Mouse (Mus musculus) hindlimb bud, embryonic 11.5 days (tissue): ENCODE measurements around the gene Styx.
"Not testable (repeated sequence)": the region's sequence is repeated elsewhere in the genome, so short reads cannot be mapped to it uniquely, and the experiment has no call there.

ENCODE experiments used
- DNase-seq: peaks from one replicate; pipeline ENCODE4 v3.0.0-alpha.2; 2012; ENCODE audit warnings: low read depth, low spot score; ENCODE audit errors: extremely low spot score

Styx gene

GRCm38 (mm10) chr14:45364211-45365195 is 13.6 kb downstream of the Styx start:
- no peak for DNase-seq

- DNase-seq: no peak
These were observed 14.3 kb downstream of the Styx start for GRCm38 (mm10) chr14:45365196-45365587.

- DNase-seq: no peak
These were observed 27.9 kb downstream of the Styx start for GRCm38 (mm10) chr14:45378771-45379170.

- DNase-seq: no peak
These were observed 29.9 kb downstream of the Styx start for GRCm38 (mm10) chr14:45380756-45381155.

- DNase-seq: no peak
These were observed 32.0 kb downstream of the Styx start for GRCm38 (mm10) chr14:45382912-45383311.

GRCm38 (mm10) chr14:45385596-45385995 is 34.7 kb downstream of the Styx start:
- DNase-seq: no peak

- no peak for DNase-seq
These were observed 36.6 kb downstream of the Styx start for GRCm38 (mm10) chr14:45387480-45387879.

GRCm38 (mm10) chr14:45388345-45389181 is 37.7 kb downstream of the Styx start:
- DNase-seq: no peak

- no peak for DNase-seq
These were observed 38.3 kb downstream of the Styx start for GRCm38 (mm10) chr14:45389194-45389593.

- DNase-seq: no peak
These were observed 48.9 kb downstream of the Styx start for GRCm38 (mm10) chr14:45399836-45400235.

GRCm38 (mm10) chr14:45403651-45404050 is 52.8 kb downstream of the Styx start:
- no peak for DNase-seq

GRCm38 (mm10) chr14:45404813-45405212 is 53.9 kb downstream of the Styx start, which contains the start of gene Gnpnat1:
Gene Gnpnat1, minus strand, starts transcription at chr14:45404913.
- DNase-seq: not testable (repeated sequence)

GRCm38 (mm10) chr14:45416265-45416664 is 65.4 kb downstream of the Styx start:
- no peak for DNase-seq

- DNase-seq: no peak
These were observed 67.7 kb downstream of the Styx start for GRCm38 (mm10) chr14:45418553-45418952.

- DNase-seq: no peak
These were observed 68.4 kb downstream of the Styx start for GRCm38 (mm10) chr14:45419323-45419722.

GRCm38 (mm10) chr14:45422371-45422770 is 71.5 kb downstream of the Styx start:
- no peak for DNase-seq

- peak; percentile 58 for DNase-seq
These were observed 72.3 kb downstream of the Styx start for GRCm38 (mm10) chr14:45423220-45423619.

GRCm38 (mm10) chr14:45430066-45430842 is 79.4 kb downstream of the Styx start:
- DNase-seq: no peak

- DNase-seq: no peak
These were observed 81.1 kb downstream of the Styx start for GRCm38 (mm10) chr14:45432003-45432402.

- no peak for DNase-seq
These were observed 83.3 kb downstream of the Styx start for GRCm38 (mm10) chr14:45434220-45434619.
